Mouse (Mus musculus) retina, adult 2 months (tissue): ENCODE results near the gene Ggn.
"Not testable (repeated sequence)": the region's sequence is repeated elsewhere in the genome, so short reads cannot be mapped to it uniquely, and the experiment has no call there.

Experiments used
- DNase-seq: peaks from one replicate; pipeline ENCODE4 v3.0.0-alpha.2; 2012; ENCODE audit warnings: low read depth, low spot score

The Ggn gene

DNA sequence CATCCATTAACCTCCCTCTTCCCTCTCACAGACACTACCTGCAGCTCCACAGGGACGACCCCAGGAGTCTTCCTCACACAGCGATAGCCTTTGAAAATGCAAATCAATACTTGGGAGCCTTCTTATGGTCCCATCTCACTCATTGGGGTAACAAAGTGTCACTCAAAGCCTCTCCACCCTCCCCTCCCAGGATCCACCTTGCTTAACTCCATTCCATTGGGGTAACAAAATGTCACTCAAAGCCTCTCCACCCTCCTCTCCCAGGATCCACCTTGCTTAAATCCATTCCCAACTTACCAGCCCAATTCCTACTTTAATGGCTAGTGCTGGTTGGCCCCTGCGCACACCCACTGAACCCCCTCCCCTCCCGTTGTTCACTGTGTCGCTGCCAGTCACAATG lies 11.7 kb upstream of the Ggn start:
- no peak for DNase-seq

DNA sequence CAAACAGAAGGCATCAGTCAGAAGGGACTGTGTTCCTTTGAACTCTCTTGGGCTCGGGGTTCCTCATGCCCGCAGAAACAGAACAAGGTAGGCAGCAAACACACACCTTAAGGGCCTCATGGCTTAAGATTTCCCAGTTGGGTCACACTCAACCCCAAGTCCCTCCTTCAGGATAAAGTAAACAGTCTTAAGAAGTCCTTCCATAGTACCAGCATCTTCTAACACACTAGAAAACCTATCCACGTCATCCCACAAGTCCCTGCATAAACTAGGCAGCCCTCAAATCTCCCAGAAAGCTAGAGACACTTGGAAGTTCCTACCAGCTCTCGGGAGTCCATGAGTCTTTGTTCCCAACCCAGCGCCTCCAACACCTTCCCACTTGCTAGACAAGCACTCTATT lies 7.7 kb upstream of the Ggn start:
- DNase-seq = no peak

DNA sequence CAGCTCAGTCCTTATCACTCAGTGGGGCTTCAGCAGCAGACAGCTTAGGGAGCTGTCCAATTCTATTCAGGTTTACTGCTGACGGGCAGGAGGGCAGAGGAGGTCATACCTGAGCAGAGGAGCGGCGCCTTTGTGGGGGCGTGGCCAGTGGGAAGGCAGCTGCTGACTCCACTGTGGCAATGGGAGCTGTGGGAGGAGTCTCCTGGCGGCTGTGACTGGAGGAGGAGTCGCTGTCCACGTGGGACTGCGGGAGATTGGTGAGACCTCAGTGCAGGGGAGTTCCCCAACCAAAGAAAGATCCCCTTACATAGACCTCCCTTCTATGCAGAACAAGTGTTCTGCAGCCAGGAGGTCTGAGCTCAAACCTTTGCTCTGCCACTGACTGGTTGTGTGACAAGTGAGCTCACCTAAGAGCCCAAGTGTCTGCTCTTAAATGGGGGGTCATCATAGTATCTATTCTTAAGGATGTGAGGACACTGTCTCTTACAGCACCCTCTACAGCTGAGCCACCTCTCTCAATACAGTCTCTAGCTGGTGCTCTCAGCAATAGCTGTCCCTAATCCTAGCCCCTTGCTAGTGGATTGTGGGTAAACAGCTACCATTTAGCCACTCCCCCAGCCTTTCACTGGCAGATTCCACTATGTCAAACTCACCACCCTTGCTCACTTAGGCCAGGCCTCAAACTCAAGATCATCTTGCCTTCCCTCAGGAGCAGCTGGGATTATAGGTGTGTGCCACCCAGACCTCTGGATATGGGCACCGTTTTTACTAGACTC lies 7.1 kb upstream of the Ggn start:
- DNase-seq = no peak

DNA sequence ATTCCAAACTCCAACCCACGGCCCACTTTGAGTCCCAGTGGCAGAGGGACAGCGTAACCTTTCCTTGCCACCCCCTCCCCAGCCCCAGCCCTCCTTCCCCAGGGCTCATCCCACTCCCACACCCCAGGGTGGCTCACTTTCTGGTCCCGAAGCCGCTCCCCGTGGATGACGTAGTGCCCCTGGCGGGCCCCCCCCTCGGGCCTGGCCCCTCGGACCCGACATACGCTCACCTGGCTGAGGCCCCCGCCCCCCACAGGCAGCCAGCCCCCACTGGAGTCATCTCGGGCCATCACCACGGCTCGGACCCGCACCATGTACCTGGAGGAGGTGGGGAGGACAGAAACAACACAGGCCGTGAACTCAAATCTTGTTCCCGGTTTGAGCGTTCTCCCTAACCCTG lies 2.4 kb upstream of the Ggn start:
- no peak for DNase-seq

DNA sequence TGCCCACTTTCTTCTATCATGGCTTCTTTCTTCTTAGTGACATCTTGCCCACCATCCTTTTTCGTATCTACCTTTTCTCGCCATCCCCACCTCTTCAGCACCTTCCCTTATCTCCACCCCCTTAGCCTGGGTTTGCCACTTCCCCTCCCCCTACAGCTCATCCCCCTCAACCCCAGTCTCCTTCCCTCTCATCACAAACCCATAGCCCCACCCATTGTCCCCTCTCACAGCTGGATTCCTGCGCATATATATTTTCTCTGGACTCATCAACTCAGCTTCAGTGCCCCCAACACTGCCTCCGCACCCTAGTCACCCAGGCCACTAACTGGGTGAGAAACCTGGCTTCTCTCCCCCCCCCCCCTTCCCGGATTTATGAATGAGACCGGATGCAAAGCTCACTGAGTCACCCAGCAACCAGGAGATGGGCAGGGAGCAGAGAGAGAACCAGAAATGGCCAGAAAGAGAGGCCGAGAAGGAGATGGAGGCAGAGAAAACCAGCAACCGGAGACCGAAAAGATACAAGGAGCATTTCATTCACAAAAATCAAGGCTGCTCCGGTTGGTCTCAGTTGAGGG lies 1.8 kb upstream of the Ggn start:
- no peak for DNase-seq

DNA sequence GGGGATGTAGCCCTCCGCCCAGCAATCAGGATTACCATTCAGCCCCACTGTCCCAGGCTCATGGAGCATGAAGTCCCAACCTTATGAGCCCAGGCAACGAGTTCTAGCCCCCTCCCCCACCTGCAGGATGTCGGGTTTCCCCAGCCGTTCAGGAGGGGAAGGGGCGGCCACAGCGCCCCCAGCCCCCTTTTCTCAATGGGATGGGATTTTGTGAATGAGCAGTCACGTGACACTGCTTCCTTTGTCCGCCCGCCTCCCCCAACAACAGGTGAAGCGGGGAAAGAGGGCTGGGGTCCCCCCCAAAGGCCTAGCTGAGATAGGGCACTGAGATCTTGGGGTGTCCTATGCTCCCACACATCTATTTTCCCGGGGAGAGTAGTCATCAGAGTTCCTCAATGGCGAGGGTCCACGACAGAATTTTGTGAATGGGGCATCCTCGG lies 1.2 kb upstream of the Ggn start:
- no peak for DNase-seq

DNA sequence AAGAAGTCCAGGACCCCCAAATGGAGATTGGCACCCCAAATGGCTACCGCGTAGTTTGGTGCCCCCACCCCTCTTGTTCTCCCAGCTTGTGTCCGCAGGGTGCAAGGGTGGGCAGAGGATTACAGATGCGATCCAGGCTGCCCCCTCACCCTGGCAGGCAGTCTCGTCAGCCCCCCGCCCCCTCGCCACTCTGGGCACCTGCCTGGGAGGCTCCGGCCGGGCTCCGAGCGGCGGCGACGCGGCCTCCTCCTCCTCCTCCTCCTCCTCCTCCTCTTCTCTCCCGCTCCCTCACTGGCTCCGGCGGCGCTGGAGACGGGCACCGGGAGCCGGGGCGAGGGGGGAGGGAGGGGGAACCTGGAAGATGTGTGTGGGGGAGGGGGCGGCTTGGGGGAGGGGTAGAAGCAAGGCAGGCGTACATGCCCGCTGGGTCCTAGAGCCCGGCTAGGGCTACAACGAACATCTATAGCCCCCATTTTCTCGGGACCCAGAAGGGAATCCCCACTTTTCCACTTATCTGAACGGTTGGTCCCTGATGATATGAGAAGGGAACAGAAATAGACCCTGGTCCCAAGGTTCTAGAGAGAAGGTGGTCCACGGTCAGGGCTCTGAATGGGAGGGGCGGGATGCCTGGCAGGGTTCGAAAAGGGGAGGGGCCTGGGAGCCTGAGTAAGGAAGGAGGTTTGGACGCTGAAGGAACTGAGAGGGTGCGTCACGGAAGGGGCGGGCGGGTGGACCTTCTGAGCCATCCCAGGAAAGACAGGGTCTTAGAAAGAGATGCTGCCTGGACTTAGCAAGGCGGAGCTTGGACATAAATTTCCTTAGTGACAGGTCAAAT lies 562 bp upstream of the Ggn start:
- no peak for DNase-seq

DNA sequence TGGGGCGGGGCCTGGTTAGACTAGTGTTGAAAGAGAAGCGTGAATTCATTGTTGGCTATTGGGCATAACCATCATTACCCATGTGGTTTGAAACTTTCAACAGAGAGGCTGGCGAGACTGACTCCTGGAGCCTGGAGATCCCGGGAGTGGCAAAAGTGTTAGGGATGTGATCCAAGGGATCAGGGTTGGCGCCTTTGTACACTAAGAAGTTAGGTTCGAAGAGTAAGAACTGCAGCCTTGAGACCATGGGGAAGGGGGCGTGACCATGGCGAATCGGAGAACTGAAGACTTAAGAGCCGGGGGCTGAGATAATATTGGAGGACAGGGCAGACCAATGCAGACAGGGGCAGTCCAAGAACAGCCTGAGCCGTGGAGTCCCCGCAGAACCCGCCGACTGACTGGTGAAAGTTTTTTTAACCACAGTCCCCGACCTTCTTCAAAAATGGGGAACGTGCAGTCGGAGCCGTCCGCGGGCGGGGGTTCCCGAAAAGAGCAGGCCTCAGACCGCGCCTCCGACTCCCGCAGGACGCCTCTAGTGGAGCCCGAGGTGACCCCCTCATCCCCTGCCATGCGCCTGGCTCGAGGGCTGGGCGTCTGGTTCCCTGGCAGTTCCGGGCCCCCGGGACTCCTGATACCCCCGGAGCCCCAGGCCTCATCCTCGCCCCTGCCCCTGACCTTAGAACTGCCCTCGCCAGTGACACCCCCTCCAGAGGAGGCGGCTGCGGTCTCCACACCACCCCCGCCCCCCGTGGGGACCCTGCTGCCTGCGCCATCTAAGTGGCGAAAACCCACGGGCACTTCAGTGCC lies 948 bp downstream of the Ggn start:
- DNase-seq = no peak

DNA sequence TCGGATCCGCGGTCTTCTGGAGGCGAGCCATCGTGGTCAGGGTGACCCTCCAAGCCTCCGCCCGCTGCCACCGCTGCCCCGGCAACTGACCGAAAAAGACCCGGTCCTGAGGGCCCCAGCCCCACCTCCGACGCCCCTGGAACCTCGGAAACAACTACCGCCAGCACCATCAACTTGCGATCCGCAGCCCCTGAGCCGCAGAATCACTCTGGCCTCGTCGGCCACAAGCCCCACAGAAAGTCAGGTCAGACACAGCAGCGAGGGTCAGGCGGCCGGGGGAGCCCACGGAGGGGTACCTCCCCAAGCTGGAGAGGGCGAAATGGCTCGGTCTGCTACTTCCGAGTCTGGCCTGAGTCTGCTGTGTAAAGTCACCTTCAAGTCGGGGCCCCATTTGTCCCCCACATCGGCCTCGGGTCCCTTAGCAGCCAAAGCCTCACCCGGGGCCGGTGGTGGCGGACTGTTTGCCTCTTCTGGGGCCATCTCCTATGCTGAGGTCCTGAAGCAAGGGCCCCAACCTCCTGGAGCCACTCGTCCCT lies 1.6 kb downstream of the Ggn start:
- no peak for DNase-seq

DNA sequence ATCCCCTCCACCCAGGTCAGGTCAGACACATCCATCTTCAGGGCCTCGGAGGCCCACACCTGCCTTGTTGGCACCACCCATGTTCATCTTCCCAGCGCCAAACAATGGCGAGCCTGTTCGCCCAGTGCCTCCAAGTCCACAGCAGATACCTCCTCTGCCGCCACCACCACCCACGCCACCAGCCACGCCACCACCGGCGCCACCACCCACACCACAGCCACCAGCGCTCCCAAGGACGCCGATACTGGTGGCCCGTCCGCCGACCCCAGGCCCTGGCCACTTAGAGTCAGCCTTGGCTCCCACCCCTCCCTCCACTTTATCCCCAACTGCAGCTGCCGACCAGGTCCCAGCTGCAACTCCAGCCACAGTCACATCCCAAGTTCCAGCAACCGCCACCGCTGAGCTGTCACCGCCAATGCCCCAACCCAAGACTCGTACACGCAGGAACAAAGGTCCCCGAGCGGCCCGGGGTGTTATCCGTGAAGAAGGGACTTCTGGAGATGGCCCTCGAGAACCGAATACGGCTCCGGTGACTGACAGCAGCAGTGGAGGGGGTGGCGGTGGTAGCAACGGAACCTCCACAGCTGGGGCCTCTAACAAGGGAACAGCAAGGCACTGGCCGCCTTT lies 2.5 kb downstream of the Ggn start:
- no peak for DNase-seq

DNA sequence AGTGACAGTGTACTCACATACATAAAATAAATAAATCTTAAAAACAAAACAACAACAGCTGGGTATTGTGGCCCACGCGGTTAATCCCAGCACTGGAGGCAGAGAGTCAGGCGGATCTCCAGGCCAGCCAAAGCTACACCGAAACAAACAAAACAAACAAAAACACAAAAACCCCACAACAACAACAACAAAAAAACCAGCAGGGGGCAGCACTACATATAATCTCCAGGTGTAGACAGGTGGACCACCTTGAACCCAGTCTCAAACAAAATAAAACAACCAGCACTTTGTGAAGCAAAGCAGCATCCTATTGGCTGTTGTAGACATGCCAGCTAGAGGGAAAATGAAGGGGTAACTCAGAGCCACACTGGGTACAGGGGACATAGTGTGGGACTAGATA lies 8.1 kb downstream of the Ggn start:
- no peak for DNase-seq

DNA sequence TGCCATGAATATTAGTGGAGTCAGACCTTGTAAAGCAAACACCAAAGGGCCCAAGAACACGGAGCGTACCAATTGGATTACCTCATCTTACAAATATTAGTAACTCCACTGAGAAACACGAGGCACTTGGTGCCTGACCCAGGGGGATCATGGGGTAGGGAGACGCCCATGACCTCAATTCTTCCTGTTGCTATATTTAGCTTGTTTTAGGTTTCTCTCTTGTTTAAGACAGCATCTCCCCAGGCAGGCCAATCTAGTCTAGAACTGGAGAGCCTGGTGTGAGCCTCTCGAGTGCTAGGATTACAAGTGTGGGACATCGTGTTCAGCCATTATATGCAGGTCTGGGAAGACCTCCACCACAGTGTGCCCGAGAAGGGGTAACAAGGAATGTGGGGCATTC lies 9.3 kb downstream of the Ggn start:
- no peak for DNase-seq

DNA sequence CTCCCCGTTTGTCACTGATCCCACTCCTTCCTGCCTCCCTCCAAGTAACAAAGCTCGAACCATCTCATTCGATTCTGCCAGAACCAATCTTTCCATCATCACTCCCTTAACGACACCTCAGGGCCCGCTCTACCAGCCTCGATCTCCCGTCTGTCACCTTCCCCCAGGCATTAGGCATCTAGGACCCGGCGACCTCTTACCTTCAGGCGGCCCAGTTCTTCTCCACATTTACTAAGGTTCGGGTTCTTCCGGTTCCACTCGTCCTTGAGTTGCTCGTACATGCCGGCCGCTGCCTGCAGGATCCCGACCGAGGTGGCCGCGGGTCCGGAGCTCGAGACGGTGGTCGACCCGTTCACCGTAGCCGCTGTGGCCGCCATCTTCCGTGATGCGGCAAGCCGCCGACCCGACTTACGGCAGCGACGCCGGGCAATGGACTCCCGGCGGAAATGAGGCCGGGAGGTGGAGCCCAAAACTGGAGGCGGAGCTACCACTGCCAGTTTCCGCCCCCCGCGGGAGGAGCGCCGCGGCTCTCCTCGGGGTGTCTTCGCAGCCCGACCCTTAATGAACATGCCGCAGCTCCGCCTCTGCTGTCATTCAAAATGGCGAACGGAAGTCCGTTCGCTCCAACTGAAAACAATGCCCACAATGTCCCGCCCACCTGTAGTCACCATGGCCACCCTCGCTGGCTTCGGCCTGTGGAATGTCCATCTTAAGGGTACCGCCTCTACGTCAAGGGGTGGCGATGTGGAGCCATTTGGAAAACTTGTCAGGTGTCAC lies 10.3 kb downstream of the Ggn start, which contains the start of gene Psmd8:
Gene Psmd8, minus strand, starts transcription at position 625 of the 777 bp plus-strand sequence.
- peak; percentile 94 for DNase-seq

DNA sequence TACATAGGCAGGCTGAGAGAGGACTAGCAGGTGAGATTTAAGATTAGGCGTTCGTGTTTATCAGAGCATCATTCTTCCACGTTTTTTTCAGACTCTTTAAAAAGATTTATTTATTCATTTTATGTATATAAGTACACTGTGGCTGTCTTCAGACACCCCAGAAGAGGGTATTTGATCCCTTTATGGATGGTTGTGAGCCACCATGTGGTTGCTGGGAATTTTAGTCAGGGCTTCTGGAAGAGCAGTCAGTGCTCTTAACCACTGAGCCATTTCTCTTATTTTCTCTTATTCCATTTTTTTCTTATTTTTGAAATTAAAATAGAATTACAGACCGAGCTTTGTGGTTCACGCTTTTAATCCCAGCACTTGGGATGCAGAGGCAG lies 10.8 kb downstream of the Ggn start:
- no peak for DNase-seq

DNA sequence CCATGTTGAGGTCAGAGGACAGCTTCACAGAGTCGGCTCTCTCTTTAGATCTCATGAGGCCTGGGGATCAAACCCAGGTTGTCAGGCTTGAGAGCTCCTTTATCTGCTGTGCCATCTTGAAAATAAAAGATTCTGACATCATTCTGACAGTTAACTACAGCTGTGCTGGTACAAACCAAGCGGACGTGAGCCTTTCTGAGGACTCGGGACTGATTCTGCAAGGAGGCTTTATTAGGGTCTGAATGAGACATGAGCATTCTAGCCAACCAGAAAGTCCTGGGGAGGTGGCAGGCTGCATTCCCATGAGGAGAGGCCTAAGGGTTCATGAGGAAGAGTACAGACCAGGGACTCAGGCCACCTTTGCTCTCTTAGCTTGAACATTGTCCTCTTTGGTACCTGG lies 11.3 kb downstream of the Ggn start:
- DNase-seq = not testable (repeated sequence)

DNA sequence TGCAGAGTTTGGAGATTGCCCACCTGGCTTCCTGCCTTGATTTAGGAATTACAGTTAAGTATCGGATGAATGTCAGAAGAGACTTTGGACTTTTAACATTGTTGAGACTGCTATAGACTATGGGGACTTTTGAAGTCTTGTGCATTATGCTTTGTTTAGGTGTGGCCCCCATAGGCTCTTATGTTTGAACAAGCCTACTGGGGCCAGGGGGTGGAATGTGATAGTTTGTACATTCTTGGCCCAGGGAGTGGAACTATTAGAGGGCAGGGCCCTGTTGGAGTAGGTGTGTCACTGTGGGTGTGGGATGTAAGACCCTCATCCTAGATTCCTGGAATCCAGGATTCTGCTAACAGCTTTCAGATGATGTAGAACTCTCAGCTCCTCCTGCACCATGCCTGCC lies 24.2 kb downstream of the Ggn start:
- DNase-seq = not testable (repeated sequence)

DNA sequence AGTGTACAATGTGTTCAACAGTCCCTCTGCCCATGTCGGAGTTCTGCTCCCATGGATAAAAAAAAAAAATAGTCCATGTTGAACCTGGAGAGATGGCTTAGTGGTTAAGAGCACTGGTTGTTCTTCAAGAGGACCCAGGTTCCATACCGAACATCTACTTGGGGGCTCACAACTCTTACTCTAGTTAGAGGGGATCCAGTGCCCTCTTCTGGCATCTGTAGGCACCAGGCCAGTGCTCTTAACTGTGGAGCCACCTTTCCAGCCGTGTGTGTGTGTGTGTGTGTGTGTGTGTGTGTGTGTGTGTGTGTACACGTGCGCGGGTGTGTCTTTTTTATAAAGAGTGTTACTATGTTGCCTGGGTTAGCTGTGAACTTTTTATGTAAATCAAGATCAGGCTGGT lies 32.6 kb downstream of the Ggn start:
- DNase-seq = no peak

DNA sequence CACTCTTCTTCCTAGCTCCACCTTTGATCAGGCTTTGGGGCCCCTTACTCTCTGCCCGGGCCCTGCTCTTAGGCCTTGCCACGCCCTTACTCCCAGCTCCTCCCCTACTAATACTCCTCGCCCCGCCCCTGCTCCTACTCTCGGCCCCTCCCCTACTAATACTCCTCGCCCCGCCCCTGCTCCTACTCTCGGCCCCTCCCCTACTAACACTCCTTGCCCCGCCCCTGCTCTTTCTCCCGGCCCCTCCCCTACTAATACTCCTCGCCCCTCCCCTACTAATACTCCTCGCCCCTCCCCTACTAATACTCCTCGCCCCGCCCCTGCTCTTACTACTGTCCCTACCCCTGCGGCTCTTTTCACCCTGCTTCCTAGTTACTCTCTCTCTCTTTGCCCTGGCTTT lies 41.0 kb downstream of the Ggn start:
- DNase-seq = not testable (repeated sequence)

DNA sequence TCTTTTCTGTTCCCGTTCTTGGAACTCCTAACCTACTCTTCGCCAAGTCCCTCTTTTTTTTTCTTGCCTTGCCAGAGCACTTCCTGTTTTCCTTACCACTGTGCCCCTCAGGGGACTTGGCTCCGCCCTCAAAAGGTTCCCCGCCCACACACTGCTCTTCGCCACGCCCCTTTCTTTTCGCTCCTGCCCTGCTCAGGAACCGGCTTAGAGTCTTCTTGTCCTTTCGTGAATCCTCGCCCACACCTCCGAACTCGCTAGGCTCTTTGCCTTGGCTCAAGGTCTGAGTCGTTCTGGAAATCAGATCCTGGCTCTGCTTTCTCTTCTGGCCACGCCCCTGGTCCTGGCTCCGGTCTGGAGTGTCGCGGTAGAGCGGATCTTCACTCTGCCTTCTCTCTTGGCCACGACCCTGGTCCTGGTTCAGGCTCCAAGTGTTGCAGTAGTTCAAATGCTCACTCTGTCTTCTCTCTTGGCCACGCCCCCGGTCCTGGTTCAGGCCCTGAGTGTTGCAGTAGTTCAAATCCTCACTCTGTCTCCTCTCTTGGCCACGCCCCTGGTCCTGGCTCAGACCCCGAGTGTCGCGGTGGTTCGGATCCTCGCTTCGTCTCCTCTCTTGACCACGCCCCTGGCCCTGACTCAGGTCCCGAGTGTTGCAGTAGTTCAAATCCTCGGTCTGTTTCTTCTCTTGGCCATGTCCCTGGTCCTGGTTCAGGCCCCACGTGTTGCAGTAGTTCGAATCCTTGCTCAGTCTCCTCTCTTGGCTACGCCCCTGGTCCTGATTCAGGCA lies 41.6 kb downstream of the Ggn start:
- peak; percentile 36 for DNase-seq
